Mouse (Mus musculus): ENCODE data around the gene Mnx1. TPM values are rescaled to one million over a fixed set of nuclear protein-coding genes. Genes with fewer than 3 reads are reported as not detected.

Gene Mnx1
- polyA plus RNA-seq (2016; fragmentation: Nextera tagmentation; extraction: Ambion mirVana), result 0.09 TPM in 1 of 2 replicates, not detected in the other

- WGBS, result under 1% methylated on average over 65 of the region's 65 CpGs
- Histone ChIP-seq H3K4me2 (peak within 1 kb of the TSS; percentile 50), H3K9ac (no peak within 1 kb of the TSS), H3K4me1 (peaks cover 17% of the 10 kb centered on the region), H3K36me3 (replicated peaks) (no peaks in the 10 kb centered on the region), H3K27me3 (peaks cover 100% of the 10 kb centered on the region), H3K9me3 (no peaks in the 10 kb centered on the region), H3K4me3 (replicated peaks) (peak within 1 kb of the TSS; percentile 31), H3K27ac (no peak within 1 kb of the TSS)
- peak; percentile 19; the same call in 1 of the 2 replicates for ATAC-seq (ENCODE audit: low FRiP score)
Measured at GRCm38 (mm10) chr5:29478208-29479197, at the start of gene Mnx1. Gene Mnx1 (minus strand): TSS chr5:29478470.

- Histone ChIP-seq H3K27ac (no peak overlapping the region), H3K4me2 (no peak overlapping the region), H3K9me3 (no peaks in the 10 kb centered on the region), H3K9ac (no peak overlapping the region), H3K27me3 (no peaks in the 10 kb centered on the region), H3K36me3 (replicated peaks) (no peaks in the 10 kb centered on the region), H3K4me3 (replicated peaks) (no peak overlapping the region), H3K4me1 (no peaks in the 10 kb centered on the region)
- no peak for ATAC-seq (ENCODE audit: low FRiP score)
- WGBS, result 88% methylated on average over 5 of the region's 5 CpGs
Measured at GRCm38 (mm10) chr5:29516432-29516831, 38.2 kb upstream of the Mnx1 start.

- H3K27me3 ChIP-seq, result no peaks in the 10 kb centered on the region
- ATAC-seq (ENCODE audit: low FRiP score), result no peak
- no peak overlapping the region for H3K27ac ChIP-seq
- no peaks in the 10 kb centered on the region for H3K4me1 ChIP-seq
- no peak overlapping the region for H3K4me2 ChIP-seq
- H3K36me3 ChIP-seq (replicated peaks), result no peaks in the 10 kb centered on the region
- no peaks in the 10 kb centered on the region for H3K9me3 ChIP-seq
- H3K9ac ChIP-seq, result no peak overlapping the region
- H3K4me3 ChIP-seq (replicated peaks), result no peak overlapping the region
- 85% methylated on average over 3 of the region's 3 CpGs for WGBS
Measured at GRCm38 (mm10) chr5:29515888-29516287, 37.6 kb upstream of the Mnx1 start.

GRCm38 (mm10) chr5:29507013-29507412 lies 28.7 kb upstream of the Mnx1 start:
- no peaks in the 10 kb centered on the region for H3K9me3 ChIP-seq
- no peak for ATAC-seq (ENCODE audit: low FRiP score)
- no peak overlapping the region for H3K4me2 ChIP-seq
- no peaks in the 10 kb centered on the region for H3K36me3 ChIP-seq (replicated peaks)
- H3K4me1 ChIP-seq, result no peaks in the 10 kb centered on the region
- H3K4me3 ChIP-seq (replicated peaks), result no peak overlapping the region
- H3K27me3 ChIP-seq, result 0 out of 2 replicates have a peak, but pooled peaks cover 5% of the 10 kb centered on the region
- no peak overlapping the region for H3K27ac ChIP-seq
- no peak overlapping the region for H3K9ac ChIP-seq
- 84% methylated on average over 3 of the region's 3 CpGs for WGBS

GRCm38 (mm10) chr5:29487321-29487720 lies 9.1 kb upstream of the Mnx1 start:
- ATAC-seq (ENCODE audit: low FRiP score), result no peak
- Histone ChIP-seq H3K9me3 (no peaks in the 10 kb centered on the region), H3K27me3 (peaks cover 96% of the 10 kb centered on the region), H3K36me3 (replicated peaks) (no peaks in the 10 kb centered on the region), H3K4me3 (replicated peaks) (no peak overlapping the region), H3K4me2 (no peak overlapping the region), H3K9ac (no peak overlapping the region), H3K4me1 (no peaks in the 10 kb centered on the region), H3K27ac (no peak overlapping the region)
- 11% methylated on average over 13 of the region's 13 CpGs for WGBS

- Histone ChIP-seq H3K27me3 (peaks cover 98% of the 10 kb centered on the region), H3K9me3 (no peaks in the 10 kb centered on the region), H3K4me1 (no peaks in the 10 kb centered on the region), H3K4me3 (replicated peaks) (no peak overlapping the region), H3K9ac (no peak overlapping the region), H3K4me2 (no peak overlapping the region), H3K27ac (no peak overlapping the region), H3K36me3 (replicated peaks) (no peaks in the 10 kb centered on the region)
- no peak for ATAC-seq (ENCODE audit: low FRiP score)
- 2% methylated on average over 10 of the region's 10 CpGs for WGBS
Measured at GRCm38 (mm10) chr5:29485941-29486320, 7.7 kb upstream of the Mnx1 start.

- under 1% methylated on average over 38 of the region's 38 CpGs for WGBS
- Histone ChIP-seq H3K4me1 (no peaks in the 10 kb centered on the region), H3K27me3 (peaks cover 98% of the 10 kb centered on the region), H3K9ac (no peak overlapping the region), H3K4me2 (no peak overlapping the region), H3K36me3 (replicated peaks) (no peaks in the 10 kb centered on the region), H3K9me3 (no peaks in the 10 kb centered on the region), H3K4me3 (replicated peaks) (no peak overlapping the region), H3K27ac (no peak overlapping the region)
- ATAC-seq (ENCODE audit: low FRiP score), result no peak
Measured at GRCm38 (mm10) chr5:29484965-29485940, 7.0 kb upstream of the Mnx1 start.

- no peak overlapping the region for H3K27ac ChIP-seq
- no peaks in the 10 kb centered on the region for H3K9me3 ChIP-seq
- peaks cover 98% of the 10 kb centered on the region for H3K27me3 ChIP-seq
- H3K4me3 ChIP-seq (replicated peaks), result no peak overlapping the region
- no peaks in the 10 kb centered on the region for H3K36me3 ChIP-seq (replicated peaks)
- no peak overlapping the region for H3K4me2 ChIP-seq
- no peak for ATAC-seq (ENCODE audit: low FRiP score)
- H3K4me1 ChIP-seq, result no peaks in the 10 kb centered on the region
- no peak overlapping the region for H3K9ac ChIP-seq
- WGBS, result 3% methylated on average over 4 of the region's 4 CpGs
Measured at GRCm38 (mm10) chr5:29483801-29484200, 5.5 kb upstream of the Mnx1 start.

- 0 out of 2 replicates have a peak, but pooled peaks have one; percentile 44 for ATAC-seq (ENCODE audit: low FRiP score)
- H3K4me2 ChIP-seq, result no peak overlapping the region
- under 1% methylated on average over 14 of the region's 14 CpGs for WGBS
Measured at GRCm38 (mm10) chr5:29479198-29479593, 926 bp upstream of the Mnx1 start.

GRCm38 (mm10) chr5:29477474-29478207 lies 629 bp downstream of the Mnx1 start:
- Histone ChIP-seq H3K27me3 (peaks cover 100% of the 10 kb centered on the region), H3K27ac (no peak overlapping the region), H3K9ac (no peak overlapping the region), H3K4me1 (peaks cover 17% of the 10 kb centered on the region), H3K9me3 (no peaks in the 10 kb centered on the region), H3K4me2 (peak overlapping the region; percentile 50), H3K4me3 (replicated peaks) (peak overlapping the region; percentile 31), H3K36me3 (replicated peaks) (no peaks in the 10 kb centered on the region)
- no peak for ATAC-seq (ENCODE audit: low FRiP score)
- 1% methylated on average over 70 of the region's 73 CpGs for WGBS

More at GRCm38 (mm10) chr5:29479198-29479593, 926 bp upstream of the Mnx1 start:
- no peak overlapping the region for H3K27ac ChIP-seq
- H3K36me3 ChIP-seq (replicated peaks), result no peaks in the 10 kb centered on the region
- H3K9ac ChIP-seq, result no peak overlapping the region
- peaks cover 100% of the 10 kb centered on the region for H3K27me3 ChIP-seq
- H3K4me1 ChIP-seq, result peaks cover 17% of the 10 kb centered on the region
- H3K4me3 ChIP-seq (replicated peaks), result no peak overlapping the region
- H3K9me3 ChIP-seq, result no peaks in the 10 kb centered on the region

- Histone ChIP-seq H3K4me1 (peaks cover 17% of the 10 kb centered on the region), H3K27me3 (peaks cover 100% of the 10 kb centered on the region), H3K9ac (no peak overlapping the region), H3K9me3 (no peaks in the 10 kb centered on the region), H3K27ac (no peak overlapping the region), H3K4me2 (no peak overlapping the region), H3K4me3 (replicated peaks) (no peak overlapping the region), H3K36me3 (replicated peaks) (no peaks in the 10 kb centered on the region)
- no peak for ATAC-seq (ENCODE audit: low FRiP score)
- 6% methylated on average over 1 of the region's 1 CpGs for WGBS
Measured at GRCm38 (mm10) chr5:29476021-29476420, 2.2 kb downstream of the Mnx1 start.

All from forebrain, embryonic 12.5 days (tissue).